Mouse (Mus musculus) ES-E14 (cell line): ENCODE results near the gene Treml4. TPM values are rescaled to one million over a fixed set of nuclear protein-coding genes. Genes with fewer than 3 reads are reported as not detected.

Source experiments
- DNase-seq: peaks from one replicate; pipeline ENCODE4 v3.0.0-alpha.2; 2013; ENCODE audit warnings: low read depth, low spot score
- H3K27ac ChIP-seq: 2 replicates; pipeline ENCODE4 v1.5.1; 2012; ENCODE audit warnings: low read depth, mild to moderate bottlenecking, low read length, moderate library complexity, mixed read lengths; ENCODE audit not compliant: poor library complexity, insufficient read depth, severe bottlenecking
- H3K36me3 ChIP-seq: 2 replicates; pipeline ENCODE4 v1.6.1; 2012; ENCODE audit warnings: mild to moderate bottlenecking, low read length, moderate library complexity, mixed read lengths; ENCODE audit not compliant: control insufficient read depth, poor library complexity, insufficient read depth, severe bottlenecking
- H3K4me1 ChIP-seq, 2 experiments: fragments of 150-350 bp in 1 of 2; sonication (generic) in 1 of 2; 2 replicates each; pipeline ENCODE4 v1.6.1; 2012; ENCODE audit warnings: low read length in 2 of 2, mild to moderate bottlenecking in 1 of 2, mixed read lengths in 1 of 2; ENCODE audit not compliant: control insufficient read depth in 2 of 2, insufficient read depth in 2 of 2, poor library complexity in 1 of 2
- H3K4me3 ChIP-seq, 2 experiments: fragments of 150-350 bp in 1 of 2; sonication (generic) in 1 of 2; 2 replicates each; pipeline ENCODE4 v1.5.1; 2012; ENCODE audit warnings: low read length in 2 of 2, low read depth in 1 of 2, mild to moderate bottlenecking in 1 of 2, mixed read lengths in 1 of 2; ENCODE audit not compliant: insufficient read depth in 1 of 2, poor library complexity in 1 of 2, severe bottlenecking in 1 of 2
- H3K9ac ChIP-seq: 2 replicates; pipeline ENCODE4 v1.6.1; 2012; ENCODE audit warnings: low read depth, mild to moderate bottlenecking, low read length, mixed read lengths; ENCODE audit not compliant: poor library complexity, insufficient read depth, severe bottlenecking
- H3K9me3 ChIP-seq: fragments of 150-350 bp; sonication (generic); 2 replicates; pipeline ENCODE4 v1.6.1; 2012; ENCODE audit warnings: low read depth, mild to moderate bottlenecking, low read length; ENCODE audit not compliant: control insufficient read depth, insufficient read depth
- CHD2 ChIP-seq: IDR thresholded peaks from 2 replicates; pipeline ENCODE4 v1.6.1; 2014; ENCODE audit warnings: mild to moderate bottlenecking, low read depth, low read length, inconsistent platforms
- HCFC1 ChIP-seq: IDR thresholded peaks from 2 replicates; pipeline ENCODE4 v1.6.1; 2012; ENCODE audit warnings: low read length, inconsistent platforms, borderline replicate concordance; ENCODE audit not compliant: insufficient read depth
- MAFK ChIP-seq: IDR thresholded peaks from 2 replicates; pipeline ENCODE4 v1.6.1; 2014; ENCODE audit warnings: mild to moderate bottlenecking, low read depth, low read length, inconsistent platforms; ENCODE audit not compliant: insufficient read depth
- ZC3H11A ChIP-seq: IDR thresholded peaks from 2 replicates; pipeline ENCODE4 v1.6.1; 2012; ENCODE audit warnings: low read depth, mild to moderate bottlenecking, inconsistent platforms, low read length, borderline replicate concordance
- ZNF384 ChIP-seq: IDR thresholded peaks from 2 replicates; pipeline ENCODE4 v1.6.1; 2012; ENCODE audit warnings: low read depth, low read length, inconsistent platforms
- in situ Hi-C, 2 experiments: fragments of 600-800 bp; cut with MboI; formaldehyde crosslinking; loops; one replicate each; pipeline ENCODE4 v1.15.1; 2025; ENCODE audit warnings: low sequenced_read_pairs in 2 of 2, inconsistent platforms in 1 of 2; ENCODE audit not compliant: unreplicated experiment in 2 of 2
- total RNA-seq: library from RNA; depleted of rRNA; stranded (reverse); fragments of 300-350 nt; gene quantifications from 2 replicates; pipeline ENCODE4 v1.2.3, GENCODE M21; 2012

Gene Treml4
- total RNA-seq, 1 experiment: 0.22 TPM

GRCm38 (mm10) chr17:48234550-48234949 is 29.5 kb upstream of the Treml4 start:
- H3K9ac ChIP-seq: no peak overlapping the region
- no peaks in the 10 kb centered on the region for H3K4me1 ChIP-seq
- TF ChIP-seq HCFC1 (no peak), ZNF384 (no peak), MAFK (no peak), ZC3H11A (no peak), CHD2 (no peak)
- no peak for DNase-seq
- in situ Hi-C loops: no loop called here
- no peak overlapping the region for H3K4me3 ChIP-seq
- no peaks in the 10 kb centered on the region for H3K36me3 ChIP-seq
- no peaks in the 10 kb centered on the region for H3K9me3 ChIP-seq
- H3K27ac ChIP-seq: no peak overlapping the region

GRCm38 (mm10) chr17:48235773-48236370 is 28.2 kb upstream of the Treml4 start:
- DNase-seq: no peak
- Histone ChIP-seq H3K36me3 (no peaks in the 10 kb centered on the region), H3K27ac (no peak overlapping the region), H3K9me3 (no peaks in the 10 kb centered on the region), H3K4me3 (no peak overlapping the region), H3K4me1 (no peaks in the 10 kb centered on the region), H3K9ac (no peak overlapping the region)
- no peak for TF ChIP-seq ZNF384
- TF ChIP-seq ZC3H11A: no peak
- no peak for TF ChIP-seq MAFK
- TF ChIP-seq CHD2: no peak
- no peak for TF ChIP-seq HCFC1
- in situ Hi-C loops: no loop called here

GRCm38 (mm10) chr17:48237621-48238020 is 26.5 kb upstream of the Treml4 start:
- no peak for TF ChIP-seq MAFK
- no peak for TF ChIP-seq ZNF384
- TF ChIP-seq HCFC1: no peak
- TF ChIP-seq ZC3H11A: no peak
- TF ChIP-seq CHD2: no peak
- Histone ChIP-seq H3K36me3 (no peaks in the 10 kb centered on the region), H3K4me3 (no peak overlapping the region), H3K4me1 (no peaks in the 10 kb centered on the region), H3K9ac (no peak overlapping the region), H3K27ac (no peak overlapping the region), H3K9me3 (no peaks in the 10 kb centered on the region)
- no peak for DNase-seq
- in situ Hi-C loops: no loop called here

- DNase-seq: no peak
- Histone ChIP-seq H3K4me3 (no peak within 1 kb of the TSS), H3K4me1 (no peaks in the 10 kb centered on the region), H3K36me3 (no peaks in the 10 kb centered on the region), H3K9ac (no peak within 1 kb of the TSS), H3K9me3 (no peaks in the 10 kb centered on the region), H3K27ac (no peak within 1 kb of the TSS)
- in situ Hi-C loops: no loop called here
- TF ChIP-seq ZC3H11A (no peak), CHD2 (no peak), MAFK (no peak), ZNF384 (no peak), HCFC1 (no peak)
These were observed 16.7 kb upstream of the Treml4 start, which contains the start of gene Trem3 for GRCm38 (mm10) chr17:48247221-48247928. TSS of gene Trem3 (plus strand) at chr17:48247777.
